Mouse (Mus musculus) kidney, postnatal 0 days (tissue): ENCODE results near the gene H2-Ab1. TPM values are rescaled to one million over a fixed set of nuclear protein-coding genes. Genes with fewer than 3 reads are reported as not detected.
A peak's percentile ranks its signal among the peaks of the same experiment; 100 is the strongest.

Experiments used
- ATAC-seq: fragments of 200-750 bp; cut with Nextera tagmentation; replicated peaks from 2 replicates; pipeline ENCODE4 v1.8.0; 2017; ENCODE audit warnings: low read depth, moderate number of reproducible peaks, moderate TSS enrichment, moderate library complexity; ENCODE audit not compliant: low FRiP score
- DNase-seq: peaks from one replicate; pipeline ENCODE4 v3.0.0-alpha.2; 2016; ENCODE audit warnings: low spot score
- H3K27ac ChIP-seq: fragments of 300-500 bp; sonication (generic); 2 replicates; pipeline ENCODE4 v1.5.1; 2014; ENCODE audit warnings: mild to moderate bottlenecking
- H3K27me3 ChIP-seq: fragments of 300-500 bp; sonication (generic); 2 replicates; pipeline ENCODE4 v1.6.1; 2014; ENCODE audit warnings: low read length, mixed read lengths; ENCODE audit not compliant: insufficient read depth
- H3K36me3 ChIP-seq: fragments of 300-500 bp; sonication (generic); 2 replicates; pipeline ENCODE4 v1.6.1; 2014; ENCODE audit warnings: low read length, mixed read lengths; ENCODE audit not compliant: insufficient read depth
- H3K4me1 ChIP-seq: fragments of 300-500 bp; sonication (generic); replicated peaks from 2 replicates; pipeline ENCODE4 v1.6.1; 2014; ENCODE audit warnings: antibody characterized with exemption, low read length, mixed read lengths; ENCODE audit not compliant: insufficient read depth
- H3K4me2 ChIP-seq: fragments of 300-500 bp; sonication (generic); 2 replicates; pipeline ENCODE4 v1.6.1; 2014; ENCODE audit warnings: mild to moderate bottlenecking, low read length, moderate library complexity, mixed read lengths
- H3K4me3 ChIP-seq: fragments of 300-500 bp; sonication (generic); replicated peaks from 2 replicates; pipeline ENCODE4 v1.5.1; 2014; ENCODE audit warnings: low read depth, low read length
- H3K9ac ChIP-seq: fragments of 300-500 bp; sonication (generic); 2 replicates; pipeline ENCODE4 v1.6.1; 2014; ENCODE audit warnings: low read depth, low read length
- H3K9me3 ChIP-seq: fragments of 300-500 bp; sonication (generic); replicated peaks from 2 replicates; pipeline ENCODE4 v1.6.1; 2016; ENCODE audit warnings: low read length, inconsistent platforms, mixed read lengths
- CTCF ChIP-seq: IDR thresholded peaks from 2 replicates; pipeline ENCODE4 v1.5.1; 2016; ENCODE audit warnings: antibody characterized with exemption, low read depth, mild to moderate bottlenecking, moderate library complexity
- WGBS: fragments of 180-500 bp; shearing (Covaris S2); extraction: QIAGEN DNeasy Blood & Tissue Kit; methylation state at CpG from one replicate; pipeline ENCODE4 v1.1.7; 2014; 5-methylcytosine and 5-hydroxymethylcytosine counted together
- polyA plus RNA-seq: library from polyadenylated mRNA; unstranded; fragments of >200 nt; fragmentation: Nextera tagmentation; extraction: Ambion mirVana; gene quantifications from 2 replicates; pipeline ENCODE4 v1.2.1, GENCODE M21; 2015

Gene H2-Ab1
- polyA plus RNA-seq, 1 experiment from 2014 or later: 49.7 TPM

DNA sequence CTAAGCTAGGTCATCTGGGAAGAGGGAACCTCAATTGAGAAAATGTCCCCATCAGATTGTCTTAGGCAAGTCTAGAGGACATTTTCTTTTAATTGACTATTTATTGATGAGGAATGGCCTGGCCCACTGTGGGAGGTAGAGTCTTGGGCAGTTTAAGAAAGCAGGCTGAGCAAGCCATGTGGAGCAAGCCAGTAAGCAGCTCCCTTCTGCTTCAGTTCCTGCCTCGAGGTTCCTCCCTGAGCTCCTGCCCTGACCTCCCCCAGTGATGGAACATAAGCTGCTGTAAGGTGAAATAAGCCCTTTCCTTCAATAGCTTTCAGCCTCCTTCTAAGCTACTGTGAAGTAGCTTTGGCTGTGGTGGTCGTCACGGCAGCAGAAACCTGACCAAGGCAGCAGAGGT is 19.7 kb upstream of the H2-Ab1 start:
- H3K4me3 ChIP-seq: no peak overlapping the region
- TF ChIP-seq CTCF: no peak
- no peaks in the 10 kb centered on the region for H3K4me1 ChIP-seq
- H3K27ac ChIP-seq: no peak overlapping the region
- DNase-seq: no peak
- H3K4me2 ChIP-seq: no peak overlapping the region
- no peaks in the 10 kb centered on the region for H3K36me3 ChIP-seq
- H3K9me3 ChIP-seq: no peaks in the 10 kb centered on the region
- no peaks in the 10 kb centered on the region for H3K27me3 ChIP-seq
- no peak overlapping the region for H3K9ac ChIP-seq
- WGBS: 77% methylated on average over 3 of the region's 3 CpGs
- no peak for ATAC-seq

DNA sequence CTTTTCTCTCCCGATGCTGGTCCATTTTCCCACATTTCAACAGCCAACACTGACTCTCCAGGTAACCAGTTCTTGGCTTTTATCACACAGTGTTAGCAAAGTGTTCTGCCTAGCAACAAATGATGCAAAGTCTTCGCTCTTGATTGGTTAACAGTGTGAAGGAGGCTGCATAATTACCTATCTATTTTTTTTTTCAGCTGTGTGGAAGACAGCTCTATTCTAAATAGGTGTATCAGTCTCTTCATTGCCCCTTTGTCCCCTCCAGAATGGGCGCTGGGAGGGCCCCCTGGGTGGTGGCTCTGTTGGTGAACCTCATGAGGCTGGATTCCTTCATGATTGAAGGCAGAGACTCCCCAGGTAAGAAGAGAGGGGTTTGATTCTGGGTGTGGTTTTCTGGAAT is 18.8 kb upstream of the H2-Ab1 start, which contains the start of gene H2-Ob:
Gene H2-Ob, plus strand, starts transcription at position 198 of the 400 bp plus-strand sequence.
- no peaks in the 10 kb centered on the region for H3K9me3 ChIP-seq
- no peak for TF ChIP-seq CTCF
- peak within 1 kb of the TSS; percentile 16; the same call in 1 of the 2 replicates for H3K27ac ChIP-seq
- peak; percentile 76 for DNase-seq
- H3K4me3 ChIP-seq: no peak within 1 kb of the TSS
- H3K4me2 ChIP-seq: no peak within 1 kb of the TSS
- peak; percentile 69; the same call in 1 of the 2 replicates for ATAC-seq
- H3K36me3 ChIP-seq: no peaks in the 10 kb centered on the region
- H3K27me3 ChIP-seq: no peaks in the 10 kb centered on the region
- no peaks in the 10 kb centered on the region for H3K4me1 ChIP-seq
- no peak within 1 kb of the TSS for H3K9ac ChIP-seq
- WGBS: 55% methylated on average over 3 of the region's 3 CpGs

DNA sequence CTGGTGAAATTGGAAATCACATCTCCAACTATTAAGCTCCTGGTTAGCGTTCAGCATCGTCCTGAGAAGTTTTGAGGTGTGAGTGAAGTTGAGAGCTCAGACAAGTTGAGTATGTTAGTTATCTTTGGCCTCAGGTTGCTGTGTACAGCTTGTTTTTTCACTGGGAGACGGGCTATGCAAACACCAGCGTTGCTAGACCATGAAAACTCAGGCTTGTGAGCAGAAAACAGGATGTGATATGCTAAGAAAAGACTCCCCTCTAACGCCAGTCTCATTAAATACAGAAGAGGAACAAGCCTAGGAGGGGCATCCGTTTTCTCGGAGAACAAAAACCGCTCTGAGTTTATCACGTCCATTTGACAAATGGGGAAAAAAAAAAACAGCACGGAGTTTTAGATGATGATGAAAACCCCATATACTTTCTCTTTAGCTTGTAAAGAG is 17.9 kb upstream of the H2-Ab1 start:
- TF ChIP-seq CTCF: no peak
- Histone ChIP-seq H3K36me3 (no peaks in the 10 kb centered on the region), H3K27ac (peak overlapping the region; percentile 16; the same call in 1 of the 2 replicates), H3K4me3 (no peak overlapping the region), H3K4me2 (no peak overlapping the region), H3K4me1 (no peaks in the 10 kb centered on the region), H3K9me3 (no peaks in the 10 kb centered on the region), H3K9ac (no peak overlapping the region), H3K27me3 (no peaks in the 10 kb centered on the region)
- peak; percentile 49 for DNase-seq
- no peak for ATAC-seq
- WGBS: 30% methylated on average over 10 of the region's 10 CpGs

DNA sequence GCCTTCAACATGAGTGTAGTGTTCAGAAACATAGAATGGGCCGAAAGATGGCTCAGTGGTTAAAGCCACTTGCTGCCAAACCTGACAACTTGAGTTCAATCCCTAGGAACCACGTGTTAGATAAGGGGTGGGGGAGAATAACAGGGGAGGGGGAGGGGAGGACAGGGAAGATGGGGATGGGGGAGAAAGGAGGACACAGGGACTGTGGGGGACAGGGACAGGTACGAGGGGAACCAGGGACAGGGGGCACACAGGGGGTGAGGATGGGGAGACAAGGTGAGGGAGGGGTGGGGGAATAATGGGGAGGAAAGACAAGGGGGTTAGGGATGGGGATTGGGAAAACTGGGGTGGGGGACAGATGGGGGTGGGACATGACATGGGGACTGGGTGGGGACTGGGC is 17.1 kb upstream of the H2-Ab1 start:
- DNase-seq (no peak), ATAC-seq (no peak)
- no peaks in the 10 kb centered on the region for H3K9me3 ChIP-seq
- no peak overlapping the region for H3K27ac ChIP-seq
- no peak overlapping the region for H3K4me2 ChIP-seq
- H3K4me1 ChIP-seq: no peaks in the 10 kb centered on the region
- H3K36me3 ChIP-seq: no peaks in the 10 kb centered on the region
- 69% methylated on average over 3 of the region's 3 CpGs for WGBS
- H3K9ac ChIP-seq: no peak overlapping the region
- TF ChIP-seq CTCF: no peak
- no peak overlapping the region for H3K4me3 ChIP-seq
- no peaks in the 10 kb centered on the region for H3K27me3 ChIP-seq

DNA sequence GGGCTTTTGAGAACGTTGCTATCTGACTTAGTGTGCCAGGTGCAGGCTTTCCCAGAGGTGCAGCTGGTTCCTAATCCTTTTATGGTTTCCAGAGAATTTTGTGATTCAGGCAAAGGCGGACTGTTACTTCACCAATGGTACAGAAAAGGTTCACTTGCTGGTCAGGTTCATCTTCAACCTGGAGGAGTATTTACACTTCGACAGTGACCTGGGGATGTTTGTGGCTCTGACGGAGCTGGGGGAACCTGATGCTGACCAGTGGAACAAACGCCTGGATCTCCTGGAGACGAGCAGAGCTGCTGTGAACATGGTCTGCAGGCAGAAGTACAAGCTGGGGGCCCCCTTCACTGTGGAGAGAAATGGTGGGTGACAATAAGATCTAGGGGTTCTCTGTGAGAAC is 16.6 kb upstream of the H2-Ab1 start:
- H3K9me3 ChIP-seq: no peaks in the 10 kb centered on the region
- H3K9ac ChIP-seq: no peak overlapping the region
- H3K4me2 ChIP-seq: no peak overlapping the region
- H3K4me3 ChIP-seq: no peak overlapping the region
- no peak for DNase-seq
- H3K27me3 ChIP-seq: no peaks in the 10 kb centered on the region
- ATAC-seq: no peak
- H3K36me3 ChIP-seq: no peaks in the 10 kb centered on the region
- 74% methylated on average over 6 of the region's 6 CpGs for WGBS
- H3K27ac ChIP-seq: no peak overlapping the region
- no peak for TF ChIP-seq CTCF
- no peaks in the 10 kb centered on the region for H3K4me1 ChIP-seq

DNA sequence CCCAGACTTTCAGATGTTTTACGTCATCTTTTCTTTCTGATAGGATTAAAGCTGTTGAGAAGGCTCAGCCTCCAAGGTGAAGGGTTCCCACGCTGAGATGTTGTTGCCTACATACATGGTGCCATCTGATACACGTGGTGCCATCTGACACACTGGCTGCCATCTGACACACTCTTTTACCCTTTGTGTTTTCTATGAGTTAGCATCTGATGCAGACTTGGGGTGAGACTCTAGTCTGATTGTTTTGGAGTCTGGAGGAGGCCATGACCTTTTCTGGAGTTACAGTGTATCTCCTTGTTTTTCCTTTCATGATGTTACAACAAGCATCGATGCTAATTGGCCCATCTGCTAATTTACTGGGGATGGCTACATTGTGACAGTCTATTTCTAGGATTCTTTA is 12.8 kb upstream of the H2-Ab1 start:
- Histone ChIP-seq H3K4me2 (no peak overlapping the region), H3K27me3 (no peaks in the 10 kb centered on the region), H3K36me3 (no peaks in the 10 kb centered on the region), H3K9me3 (no peaks in the 10 kb centered on the region), H3K9ac (no peak overlapping the region), H3K4me1 (no peaks in the 10 kb centered on the region), H3K27ac (no peak overlapping the region), H3K4me3 (no peak overlapping the region)
- DNase-seq (no peak), ATAC-seq (no peak)
- 71% methylated on average over 4 of the region's 4 CpGs for WGBS
- no peak for TF ChIP-seq CTCF

DNA sequence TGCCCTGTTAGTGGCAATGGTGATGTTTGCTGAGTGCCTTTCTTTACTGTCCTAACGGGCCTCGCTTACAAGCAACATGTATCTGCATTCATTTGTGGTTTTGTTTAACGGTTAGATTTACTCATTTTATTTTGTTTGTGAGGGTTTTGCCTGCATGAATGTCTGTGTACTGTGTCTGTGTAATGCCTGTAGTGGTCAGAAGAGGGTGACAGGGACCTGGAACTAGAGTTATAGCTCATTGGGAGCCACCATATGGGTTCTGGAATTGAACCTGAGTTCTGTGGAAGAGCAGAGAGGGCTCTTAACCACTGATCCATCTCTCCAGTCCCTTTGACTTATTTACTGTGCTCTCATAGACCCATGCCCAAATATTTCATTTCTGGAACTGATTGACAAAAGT is 10.4 kb upstream of the H2-Ab1 start:
- WGBS: 82% methylated on average over 3 of the region's 3 CpGs
- DNase-seq: no peak
- H3K4me1 ChIP-seq: no peaks in the 10 kb centered on the region

More for the DNA sequence above, 10.4 kb upstream of the H2-Ab1 start:
- Histone ChIP-seq H3K9me3 (no peaks in the 10 kb centered on the region), H3K4me3 (no peak overlapping the region), H3K27me3 (no peaks in the 10 kb centered on the region), H3K36me3 (no peaks in the 10 kb centered on the region), H3K27ac (no peak overlapping the region), H3K4me2 (no peak overlapping the region), H3K9ac (no peak overlapping the region)
- peak; percentile 54 for TF ChIP-seq CTCF
- ATAC-seq: no peak
